Mouse (Mus musculus): ENCODE data around the gene Ptpn11.

DNA sequence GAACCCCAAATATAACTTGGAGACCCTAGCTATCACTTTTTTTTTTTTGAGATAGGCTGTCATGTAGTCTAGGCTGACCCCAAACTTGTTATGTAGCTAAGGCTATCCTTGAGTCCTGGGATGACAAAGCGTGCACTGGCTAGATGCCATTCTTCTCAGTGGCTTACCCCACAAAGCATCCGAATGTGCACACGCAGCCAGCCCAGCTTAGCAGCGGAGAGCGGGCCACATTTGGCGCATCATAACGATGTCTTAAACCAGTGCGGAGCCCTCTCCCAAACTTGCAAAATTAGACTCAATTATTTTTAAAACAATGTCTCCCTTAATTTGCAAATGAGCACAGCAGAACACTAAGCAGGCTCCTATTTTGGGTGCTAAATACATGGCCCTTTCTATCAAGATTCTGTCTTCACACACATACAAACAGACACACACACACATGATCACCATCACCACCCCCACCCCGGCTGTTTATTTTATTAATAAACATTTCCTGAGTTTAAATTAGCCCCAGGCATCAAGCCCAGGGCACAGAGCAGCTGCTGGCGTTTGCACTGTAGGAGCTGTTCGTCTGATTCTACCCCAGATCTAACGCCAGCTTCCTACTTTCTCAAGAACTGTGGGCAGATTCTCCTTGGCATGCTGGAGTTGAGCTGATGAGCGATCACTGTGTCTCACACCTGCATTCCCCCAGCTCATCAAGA, 71.7 kb downstream of the Ptpn11 start:
- no peak for TF ChIP-seq GATA1 (IDR thresholded peaks at IDR 0.05; ENCODE audit: borderline replicate concordance, low read length)
- TF ChIP-seq FLI1 (IDR thresholded peaks at IDR 0.05; ENCODE audit: low read length), result no peak
